Mouse (Mus musculus) forebrain, embryonic 14.5 days (tissue): ENCODE results near the gene Vegfb. TPM values are rescaled to one million over a fixed set of nuclear protein-coding genes. Genes with fewer than 3 reads are reported as not detected.

Experiments
- ATAC-seq: fragments of 200-750 bp; cut with Nextera tagmentation; 2 replicates; pipeline ENCODE4 v1.8.0; 2017; ENCODE audit warnings: mild to moderate bottlenecking, moderate library complexity
- DNase-seq: peaks from one replicate; pipeline ENCODE4 v3.0.0-alpha.2; 2015; ENCODE audit warnings: low spot score
- H3K27ac ChIP-seq: fragments of 300-500 bp; sonication (generic); 2 replicates; pipeline ENCODE4 v1.5.1; 2014; ENCODE audit warnings: low read depth, mild to moderate bottlenecking, control low read depth, low read length, moderate library complexity
- H3K27me3 ChIP-seq: fragments of 300-500 bp; sonication (generic); replicated peaks from 2 replicates; pipeline ENCODE4 v1.6.1; 2014; ENCODE audit warnings: low read length, control low read depth, mixed read lengths; ENCODE audit not compliant: control insufficient read depth, insufficient read depth
- H3K36me3 ChIP-seq: fragments of 300-500 bp; sonication (generic); 2 replicates; pipeline ENCODE4 v1.6.1; 2014; ENCODE audit warnings: low read length, control low read depth; ENCODE audit not compliant: control insufficient read depth, insufficient read depth
- H3K4me1 ChIP-seq: fragments of 300-500 bp; sonication (generic); 2 replicates; pipeline ENCODE4 v1.6.1; 2014; ENCODE audit warnings: antibody characterized with exemption, low read length, control low read depth; ENCODE audit not compliant: control insufficient read depth, insufficient read depth
- H3K4me2 ChIP-seq: fragments of 300-500 bp; sonication (generic); 2 replicates; pipeline ENCODE4 v1.6.1; 2014; ENCODE audit warnings: mild to moderate bottlenecking, control low read depth, low read length
- H3K4me3 ChIP-seq: fragments of 300-500 bp; sonication (generic); 2 replicates; pipeline ENCODE4 v1.5.1; 2014; ENCODE audit warnings: low read depth, low read length, control low read depth
- H3K9ac ChIP-seq: fragments of 300-500 bp; sonication (generic); 2 replicates; pipeline ENCODE4 v1.6.1; 2014; ENCODE audit warnings: mild to moderate bottlenecking, low read length, control low read depth, moderate library complexity
- H3K9me3 ChIP-seq: fragments of 300-500 bp; sonication (generic); replicated peaks from 2 replicates; pipeline ENCODE4 v1.6.1; 2016; ENCODE audit warnings: low read length, control low read depth, mixed read lengths; ENCODE audit not compliant: control insufficient read depth
- WGBS: fragments of 180-500 bp; shearing (Covaris S2); extraction: QIAGEN DNeasy Blood & Tissue Kit; methylation state at CpG from one replicate; pipeline ENCODE4 v1.1.7; 2014; 5-methylcytosine and 5-hydroxymethylcytosine counted together
- polyA plus RNA-seq: library from polyadenylated mRNA; unstranded; fragments of >200 nt; fragmentation: Nextera tagmentation; extraction: Ambion mirVana; gene quantifications from 2 replicates; pipeline ENCODE4 v1.2.1, GENCODE M21; 2014

Gene Vegfb
- polyA plus RNA-seq, 1 experiment from 2014 or later, result 24.5 TPM

DNA sequence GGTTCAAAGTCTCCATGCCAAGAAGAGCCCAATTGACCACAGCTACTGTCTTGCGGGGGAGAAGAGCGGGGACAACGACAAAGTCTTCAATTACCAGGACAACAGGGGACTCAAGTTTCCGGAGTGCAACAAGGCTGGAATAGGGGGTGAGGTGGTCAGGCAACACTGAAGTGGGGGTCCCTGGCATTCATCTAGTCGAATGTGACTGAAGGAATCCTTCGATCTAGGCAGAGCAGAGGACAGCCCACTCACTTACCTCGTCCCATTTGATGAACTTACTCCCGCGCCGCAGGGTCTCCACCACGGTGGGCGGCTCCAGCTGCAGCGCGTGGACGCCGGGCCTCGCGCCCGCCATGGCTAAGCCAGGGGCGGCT lies 18.2 kb downstream of the Vegfb start:
- H3K36me3 ChIP-seq, result no peaks in the 10 kb centered on the region
- H3K9me3 ChIP-seq, result no peaks in the 10 kb centered on the region
- no peaks in the 10 kb centered on the region for H3K27me3 ChIP-seq
- H3K4me1 ChIP-seq, result peaks cover 10% of the 10 kb centered on the region
- 4% methylated on average over 20 of the region's 20 CpGs for WGBS
- DNase-seq (no peak), ATAC-seq (no peak)
- H3K9ac ChIP-seq, result peak overlapping the region; percentile 51; the same call in 1 of the 2 replicates
- peak overlapping the region; percentile 46 for H3K4me2 ChIP-seq
- no peak overlapping the region for H3K27ac ChIP-seq
- peak overlapping the region; percentile 33 for H3K4me3 ChIP-seq

DNA sequence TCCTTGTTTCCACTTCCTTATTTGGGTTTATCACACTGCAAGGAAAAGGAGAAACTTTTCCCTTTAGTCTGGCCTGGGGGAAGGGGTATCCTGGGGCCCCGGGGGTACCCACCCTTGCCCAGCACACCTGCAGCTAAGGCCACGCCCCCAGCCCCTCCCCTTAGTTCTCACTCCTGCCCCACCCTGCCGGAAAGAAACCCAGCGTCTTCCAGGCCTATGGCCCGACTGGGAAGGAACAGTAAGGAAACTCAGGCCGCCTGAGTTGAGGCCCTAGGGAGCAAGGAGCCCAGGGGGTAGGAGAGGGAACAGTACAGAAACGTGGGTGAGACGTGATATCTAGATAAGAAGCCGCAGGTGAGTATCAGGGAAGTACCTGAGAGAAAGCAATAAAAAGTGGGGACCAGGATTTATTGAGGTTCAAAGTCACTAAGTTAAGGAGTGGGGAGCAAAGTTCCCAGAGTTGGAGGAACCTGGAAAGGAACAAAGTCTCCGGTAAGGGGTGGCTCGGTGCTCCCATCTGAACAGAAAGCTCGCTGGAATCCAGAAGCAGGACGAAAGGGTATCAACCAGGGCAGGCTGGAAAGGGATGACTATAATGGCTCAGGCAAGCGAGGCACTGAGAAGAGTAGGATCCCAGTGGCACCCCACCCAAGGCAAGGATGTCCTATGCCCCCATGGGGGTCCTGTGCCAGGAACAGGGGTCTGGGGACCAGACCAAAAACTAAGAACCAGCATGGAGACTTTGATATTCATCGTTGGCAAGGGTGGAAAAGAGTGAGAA lies 18.8 kb downstream of the Vegfb start:
- Histone ChIP-seq H3K9ac (no peak overlapping the region), H3K4me2 (peak overlapping the region; percentile 46), H3K9me3 (no peaks in the 10 kb centered on the region), H3K27me3 (no peaks in the 10 kb centered on the region), H3K4me3 (peak overlapping the region; percentile 33), H3K27ac (no peak overlapping the region), H3K36me3 (no peaks in the 10 kb centered on the region), H3K4me1 (peaks cover 10% of the 10 kb centered on the region)
- WGBS, result 13% methylated on average over 15 of the region's 15 CpGs
- ATAC-seq (no peak), DNase-seq (no peak)

GRCm38 (mm10) chr19:6956461-6956860 lies 31.0 kb downstream of the Vegfb start:
- peaks cover 8% of the 10 kb centered on the region for H3K4me1 ChIP-seq
- ATAC-seq, result no peak
- H3K9ac ChIP-seq, result no peak overlapping the region
- H3K27me3 ChIP-seq, result no peaks in the 10 kb centered on the region
- WGBS, result 87% methylated on average over 10 of the region's 10 CpGs
- peaks cover 12% of the 10 kb centered on the region; the same call in 1 of the 2 replicates for H3K36me3 ChIP-seq
- DNase-seq, result no peak
- H3K4me2 ChIP-seq, result no peak overlapping the region
- no peak overlapping the region for H3K4me3 ChIP-seq
- H3K27ac ChIP-seq, result no peak overlapping the region
- no peaks in the 10 kb centered on the region for H3K9me3 ChIP-seq

- no peak overlapping the region for H3K9ac ChIP-seq
- no peak for ATAC-seq
- no peak overlapping the region for H3K4me2 ChIP-seq
- DNase-seq, result no peak
- H3K9me3 ChIP-seq, result no peaks in the 10 kb centered on the region
- peaks cover 12% of the 10 kb centered on the region; the same call in 1 of the 2 replicates for H3K36me3 ChIP-seq
- H3K4me3 ChIP-seq, result no peak overlapping the region
- H3K4me1 ChIP-seq, result peaks cover 8% of the 10 kb centered on the region
- H3K27ac ChIP-seq, result no peak overlapping the region
- 88% methylated on average over 7 of the region's 7 CpGs for WGBS
- H3K27me3 ChIP-seq, result no peaks in the 10 kb centered on the region
These were observed 32.0 kb downstream of the Vegfb start for GRCm38 (mm10) chr19:6955424-6955823.

- Histone ChIP-seq H3K4me2 (no peak overlapping the region), H3K9ac (no peak overlapping the region), H3K4me1 (peaks cover 12% of the 10 kb centered on the region), H3K27ac (no peak overlapping the region), H3K27me3 (no peaks in the 10 kb centered on the region), H3K9me3 (no peaks in the 10 kb centered on the region), H3K4me3 (no peak overlapping the region), H3K36me3 (peaks cover 12% of the 10 kb centered on the region; the same call in 1 of the 2 replicates)
- DNase-seq (no peak), ATAC-seq (no peak)
- 58% methylated on average over 9 of the region's 9 CpGs for WGBS
These were observed 33.4 kb downstream of the Vegfb start for GRCm38 (mm10) chr19:6954046-6954445.

DNA sequence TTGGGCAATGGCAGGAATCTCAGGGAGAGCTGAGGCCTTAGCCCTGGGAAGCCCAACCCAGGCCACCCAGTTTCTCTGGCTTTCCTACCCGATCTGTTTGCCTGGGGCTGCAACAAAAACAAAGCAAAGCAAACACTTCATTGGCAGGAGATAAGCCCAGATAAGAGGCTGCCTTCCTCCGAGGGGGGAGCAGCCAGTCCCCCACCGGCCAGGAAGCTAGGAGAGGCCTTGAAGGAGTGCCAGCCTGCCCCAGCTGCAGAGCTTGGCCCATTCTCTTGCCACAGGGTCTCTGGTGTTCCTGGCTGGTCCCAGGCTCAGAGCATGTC lies 34.8 kb downstream of the Vegfb start:
- Histone ChIP-seq H3K4me3 (no peak overlapping the region; the same call in 1 of the 2 replicates), H3K4me2 (peak overlapping the region; percentile 94), H3K4me1 (peaks cover 12% of the 10 kb centered on the region), H3K36me3 (peaks cover 12% of the 10 kb centered on the region; the same call in 1 of the 2 replicates), H3K27ac (no peak overlapping the region), H3K27me3 (no peaks in the 10 kb centered on the region), H3K9ac (peak overlapping the region; percentile 80; the same call in 1 of the 2 replicates), H3K9me3 (no peaks in the 10 kb centered on the region)
- WGBS, result 21% methylated on average over 3 of the region's 3 CpGs
- DNase-seq, result no peak
- no peak for ATAC-seq

- H3K27ac ChIP-seq, result peak overlapping the region; percentile 94
- no peaks in the 10 kb centered on the region for H3K9me3 ChIP-seq
- H3K9ac ChIP-seq, result peak overlapping the region; percentile 80
- peak overlapping the region; percentile 94 for H3K4me2 ChIP-seq
- DNase-seq (peak; percentile 74), ATAC-seq (peak; percentile 40)
- peaks cover 12% of the 10 kb centered on the region for H3K4me1 ChIP-seq
- H3K4me3 ChIP-seq, result peak overlapping the region; percentile 58
- H3K27me3 ChIP-seq, result no peaks in the 10 kb centered on the region
- 4% methylated on average over 31 of the region's 31 CpGs for WGBS
- H3K36me3 ChIP-seq, result peaks cover 12% of the 10 kb centered on the region; the same call in 1 of the 2 replicates
These were observed 35.3 kb downstream of the Vegfb start for GRCm38 (mm10) chr19:6951994-6952711.

DNA sequence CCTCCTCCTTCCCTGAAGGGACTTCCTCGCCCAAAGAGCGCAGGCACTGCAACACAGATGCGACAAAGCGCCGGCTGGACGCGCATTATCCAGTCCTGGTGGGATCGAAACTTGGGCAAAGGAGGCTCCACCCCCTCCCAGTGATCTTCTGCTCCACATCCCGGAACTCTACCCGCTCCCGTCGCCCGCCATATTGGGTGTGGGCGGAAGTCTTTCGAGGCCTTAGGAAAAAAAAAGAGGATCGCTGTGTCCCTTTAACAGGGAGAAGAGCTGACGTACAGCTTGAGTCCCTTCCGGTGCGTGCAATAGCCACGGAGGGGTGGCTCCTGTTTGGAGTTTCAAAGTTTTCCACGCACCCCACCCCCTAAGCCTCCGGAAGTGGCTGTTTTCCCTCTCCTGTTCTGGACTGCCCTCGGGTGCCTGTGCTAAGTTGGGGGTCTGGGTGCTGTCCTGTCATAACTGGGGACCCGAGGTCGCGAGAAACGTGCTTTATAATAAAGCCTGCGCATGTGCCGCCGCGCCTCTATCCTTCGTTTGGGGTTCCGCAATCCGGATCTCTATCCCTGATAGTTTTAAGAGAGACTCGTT lies 36.0 kb downstream of the Vegfb start:
- Histone ChIP-seq H3K4me1 (peaks cover 12% of the 10 kb centered on the region), H3K27ac (peak overlapping the region; percentile 94), H3K9me3 (no peaks in the 10 kb centered on the region), H3K36me3 (peaks cover 12% of the 10 kb centered on the region; the same call in 1 of the 2 replicates), H3K27me3 (no peaks in the 10 kb centered on the region), H3K4me2 (peak overlapping the region; percentile 94), H3K9ac (peak overlapping the region; percentile 80), H3K4me3 (peak overlapping the region; percentile 58)
- under 1% methylated on average over 35 of the region's 35 CpGs for WGBS
- ATAC-seq (peak; percentile 81), DNase-seq (peak; percentile 97)
